Mouse (Mus musculus): ENCODE results near the gene Ttc7b. TPM values are rescaled to one million over a fixed set of nuclear protein-coding genes. Genes with fewer than 3 reads are reported as not detected.

Gene Ttc7b
- polyA plus RNA-seq, 1 experiment from 2014 or later = 2.2 TPM

DNA sequence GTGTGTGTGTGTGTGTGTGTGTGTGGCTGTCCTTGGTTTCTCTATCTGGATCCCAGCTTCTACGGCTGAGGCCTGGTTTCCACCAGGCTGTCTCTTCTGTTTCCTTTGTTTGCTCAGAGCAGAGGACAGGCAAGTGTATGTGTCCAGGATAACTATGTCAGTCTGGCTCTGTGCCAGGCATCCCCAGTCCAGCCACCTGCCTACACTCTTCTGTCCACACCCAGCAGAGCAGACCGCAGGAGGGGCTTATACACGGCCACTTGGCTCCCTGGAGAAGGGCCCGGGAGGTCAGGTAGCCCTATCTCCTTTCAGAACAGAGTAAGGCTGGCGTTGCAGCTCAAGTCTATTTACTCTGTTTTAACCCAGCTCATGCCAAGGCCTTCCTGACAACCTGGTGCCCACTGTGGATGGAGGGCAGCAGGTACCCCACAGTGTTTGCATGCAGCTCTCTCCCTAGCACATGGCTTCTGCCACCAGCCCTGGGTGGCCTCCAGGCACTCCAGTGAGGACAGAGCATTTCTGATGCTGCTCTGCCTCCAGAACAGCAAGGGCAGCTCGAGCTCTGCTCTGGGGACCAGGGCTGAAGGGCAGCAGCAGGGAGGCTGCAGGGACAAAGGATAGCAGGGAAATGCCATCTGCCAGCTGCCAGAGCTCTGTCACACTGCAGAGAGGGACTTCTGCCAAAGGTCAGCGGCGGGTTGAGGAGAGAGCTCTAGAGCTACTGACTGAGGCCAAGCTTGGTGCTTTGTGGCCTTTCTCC is 212.9 kb downstream of the Ttc7b start:
- Histone ChIP-seq H3K4me1 (ENCODE audit: insufficient read depth) (no peaks in the 10 kb centered on the region), H3K27me3 (ENCODE audit: insufficient read depth, low read length) (no peaks in the 10 kb centered on the region), H3K4me3 (ENCODE audit: low read depth, low read length) (no peak overlapping the region), H3K4me2 (ENCODE audit: low read depth, low read length) (no peak overlapping the region), H3K27ac (ENCODE audit: low read depth) (no peak overlapping the region), H3K9me3 (ENCODE audit: low read length) (no peaks in the 10 kb centered on the region), H3K9ac (replicated peaks) (no peak overlapping the region), H3K36me3 (replicated peaks; ENCODE audit: insufficient read depth, low read length) (no peaks in the 10 kb centered on the region)
- TF ChIP-seq CTCF (IDR thresholded peaks at IDR 0.05; ENCODE audit: low read depth) = no peak
- TF ChIP-seq EP300 (IDR thresholded peaks at IDR 0.05; ENCODE audit: low read depth) = no peak
- ATAC-seq (no peak), DNase-seq (peak; percentile 30)
- 68% methylated on average over 8 of the region's 8 CpGs for WGBS (ENCODE audit: insufficient replicate concordance)

DNA sequence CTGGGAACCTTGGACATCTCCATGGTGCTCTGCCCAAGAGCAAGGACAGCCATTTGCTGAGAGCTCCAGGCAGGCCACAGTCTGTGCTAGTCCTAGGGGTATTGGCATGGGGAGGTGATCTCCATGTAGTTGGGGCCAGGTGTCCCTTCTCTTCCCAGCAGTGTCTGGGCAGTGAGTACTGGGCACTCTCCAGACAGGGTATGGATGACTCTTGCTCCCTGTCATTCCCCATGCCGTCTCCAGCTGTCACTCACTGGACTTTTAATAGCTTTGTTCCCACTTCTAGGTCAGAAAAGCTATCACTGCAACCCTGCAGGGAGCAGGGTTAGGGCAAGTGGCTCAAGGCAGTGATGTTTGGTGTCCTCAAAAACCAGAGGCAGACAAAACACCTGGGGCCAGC is 214.3 kb downstream of the Ttc7b start:
- Histone ChIP-seq H3K27me3 (ENCODE audit: insufficient read depth, low read length) (no peaks in the 10 kb centered on the region), H3K4me2 (ENCODE audit: low read depth, low read length) (no peak overlapping the region), H3K4me1 (ENCODE audit: insufficient read depth) (no peaks in the 10 kb centered on the region), H3K27ac (ENCODE audit: low read depth) (no peak overlapping the region), H3K36me3 (replicated peaks; ENCODE audit: insufficient read depth, low read length) (no peaks in the 10 kb centered on the region), H3K9ac (replicated peaks) (no peak overlapping the region), H3K4me3 (ENCODE audit: low read depth, low read length) (no peak overlapping the region), H3K9me3 (ENCODE audit: low read length) (no peaks in the 10 kb centered on the region)
- WGBS (ENCODE audit: insufficient replicate concordance) = 73% methylated on average over 1 of the region's 1 CpGs
- no peak for DNase-seq
- ATAC-seq = no peak
- TF ChIP-seq CTCF (IDR thresholded peaks at IDR 0.05; ENCODE audit: low read depth) = no peak
- TF ChIP-seq EP300 (IDR thresholded peaks at IDR 0.05; ENCODE audit: low read depth) = no peak

DNA sequence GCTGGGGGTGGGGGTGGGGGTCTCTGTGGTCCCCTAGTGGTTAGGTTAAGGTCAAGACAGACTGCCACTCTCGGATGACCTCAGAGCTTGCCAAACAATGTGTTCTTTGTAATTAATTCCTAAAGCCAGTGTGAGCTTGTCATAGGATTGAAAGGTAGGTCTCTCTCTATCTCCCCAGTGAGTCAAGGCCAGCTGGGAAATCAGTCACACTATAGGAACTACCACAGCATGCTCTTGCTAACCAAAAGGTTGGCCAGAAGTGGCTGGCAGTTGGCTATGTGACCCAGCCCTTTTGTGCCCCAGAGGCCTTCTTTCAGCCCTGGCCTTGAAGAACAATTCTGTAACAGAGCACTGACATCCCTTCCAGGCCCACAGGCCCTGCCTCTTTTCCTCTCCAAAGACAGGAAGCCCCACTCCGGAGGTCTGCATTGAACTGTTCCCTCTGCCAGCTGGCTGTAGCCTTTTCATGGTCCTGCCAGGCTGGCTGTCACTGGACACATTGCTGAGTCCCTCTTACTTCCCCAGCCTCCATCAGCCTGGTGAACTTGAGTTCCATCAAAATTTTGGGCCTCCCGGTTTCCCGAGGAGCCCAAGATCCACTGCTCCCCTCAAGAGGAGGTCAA is 215.5 kb downstream of the Ttc7b start:
- Histone ChIP-seq H3K27me3 (ENCODE audit: insufficient read depth, low read length) (no peaks in the 10 kb centered on the region), H3K27ac (ENCODE audit: low read depth) (no peak overlapping the region), H3K9me3 (ENCODE audit: low read length) (no peaks in the 10 kb centered on the region), H3K4me3 (ENCODE audit: low read depth, low read length) (no peak overlapping the region), H3K9ac (replicated peaks) (no peak overlapping the region), H3K4me1 (ENCODE audit: insufficient read depth) (no peaks in the 10 kb centered on the region), H3K36me3 (replicated peaks; ENCODE audit: insufficient read depth, low read length) (no peaks in the 10 kb centered on the region), H3K4me2 (ENCODE audit: low read depth, low read length) (no peak overlapping the region)
- ATAC-seq = no peak
- TF ChIP-seq CTCF (IDR thresholded peaks at IDR 0.05; ENCODE audit: low read depth) (no peak), EP300 (IDR thresholded peaks at IDR 0.05; ENCODE audit: low read depth) (no peak)
- no peak for DNase-seq
- 80% methylated on average over 4 of the region's 4 CpGs for WGBS (ENCODE audit: insufficient replicate concordance)

DNA sequence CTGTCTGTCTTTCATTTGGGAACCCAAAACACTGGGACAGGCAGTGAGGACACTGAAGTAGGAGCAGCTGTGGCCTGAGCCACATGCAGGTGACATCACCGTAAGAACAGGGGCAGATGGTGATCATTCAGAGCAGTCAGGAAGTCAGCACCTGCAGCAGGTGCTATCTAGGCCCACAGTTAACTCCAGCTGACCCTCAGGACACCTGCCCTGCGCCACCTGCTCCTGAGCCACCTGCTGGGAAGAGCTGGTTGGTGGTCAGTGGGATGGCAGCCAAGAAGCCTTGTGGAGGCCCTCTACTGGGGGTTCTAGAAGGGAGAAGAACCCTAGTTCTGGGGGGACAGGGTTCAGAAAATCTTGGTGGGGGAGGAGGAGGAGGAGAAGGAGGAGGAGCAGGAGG is 216.3 kb downstream of the Ttc7b start:
- Histone ChIP-seq H3K27me3 (ENCODE audit: insufficient read depth, low read length) (no peaks in the 10 kb centered on the region), H3K9ac (replicated peaks) (no peak overlapping the region), H3K4me3 (ENCODE audit: low read depth, low read length) (no peak overlapping the region), H3K36me3 (replicated peaks; ENCODE audit: insufficient read depth, low read length) (no peaks in the 10 kb centered on the region; the same call in 1 of the 2 replicates), H3K9me3 (ENCODE audit: low read length) (no peaks in the 10 kb centered on the region), H3K27ac (ENCODE audit: low read depth) (no peak overlapping the region), H3K4me1 (ENCODE audit: insufficient read depth) (no peaks in the 10 kb centered on the region), H3K4me2 (ENCODE audit: low read depth, low read length) (no peak overlapping the region)
- TF ChIP-seq CTCF (IDR thresholded peaks at IDR 0.05; ENCODE audit: low read depth) (no peak), EP300 (IDR thresholded peaks at IDR 0.05; ENCODE audit: low read depth) (no peak)
- DNase-seq (no peak), ATAC-seq (no peak)
- 84% methylated on average over 2 of the region's 2 CpGs for WGBS (ENCODE audit: insufficient replicate concordance)

DNA sequence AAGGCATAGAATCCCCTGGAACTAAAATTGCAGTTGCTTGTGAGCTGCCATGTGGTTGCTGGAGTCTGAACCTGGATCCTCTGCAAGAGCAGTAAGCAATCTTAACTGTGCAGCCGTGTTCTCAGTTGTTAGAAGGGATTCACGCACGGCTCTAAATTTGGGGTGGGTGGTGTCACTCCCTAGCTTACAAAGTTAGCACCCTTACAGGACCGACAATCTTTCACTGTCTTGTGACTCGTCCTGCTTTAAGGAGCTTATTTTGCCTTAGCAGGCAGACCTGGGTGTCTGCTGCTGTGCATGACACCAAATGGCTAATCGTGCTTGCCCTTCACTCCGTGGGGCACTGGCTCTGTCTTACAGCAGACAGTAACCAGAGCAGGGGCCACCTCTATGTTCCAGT is 217.5 kb downstream of the Ttc7b start:
- H3K36me3 ChIP-seq (replicated peaks; ENCODE audit: insufficient read depth, low read length) = no peaks in the 10 kb centered on the region; the same call in 1 of the 2 replicates
- H3K9me3 ChIP-seq (ENCODE audit: low read length) = no peaks in the 10 kb centered on the region
- TF ChIP-seq CTCF (IDR thresholded peaks at IDR 0.05; ENCODE audit: low read depth) (no peak), EP300 (IDR thresholded peaks at IDR 0.05; ENCODE audit: low read depth) (no peak)
- H3K4me1 ChIP-seq (ENCODE audit: insufficient read depth) = no peaks in the 10 kb centered on the region
- H3K4me2 ChIP-seq (ENCODE audit: low read depth, low read length) = no peak overlapping the region
- no peak overlapping the region for H3K27ac ChIP-seq (ENCODE audit: low read depth)
- H3K9ac ChIP-seq (replicated peaks) = no peak overlapping the region
- 87% methylated on average over 7 of the region's 7 CpGs for WGBS (ENCODE audit: insufficient replicate concordance)
- no peaks in the 10 kb centered on the region for H3K27me3 ChIP-seq (ENCODE audit: insufficient read depth, low read length)
- ATAC-seq (no peak), DNase-seq (no peak)
- H3K4me3 ChIP-seq (ENCODE audit: low read depth, low read length) = no peak overlapping the region

DNA sequence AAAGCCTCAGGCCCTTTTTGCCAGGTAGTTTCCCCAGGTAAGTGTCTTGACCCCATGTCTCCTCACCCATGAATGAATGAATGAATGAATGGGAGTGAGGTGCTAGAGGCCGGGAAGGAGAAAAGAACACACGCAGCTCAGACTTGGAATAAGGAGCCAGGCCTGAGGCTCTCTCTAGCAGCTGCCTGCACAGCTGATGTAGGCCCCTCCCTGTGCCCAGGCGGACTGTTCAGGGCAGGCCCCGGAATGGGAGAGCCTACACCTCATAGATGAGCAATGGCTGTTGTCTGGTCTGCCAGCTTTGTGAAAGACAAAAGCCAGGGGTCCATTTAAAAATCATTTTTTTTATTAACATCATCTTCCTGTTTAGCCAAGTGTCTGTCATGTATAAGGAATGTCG is 220.2 kb downstream of the Ttc7b start:
- no peak overlapping the region for H3K9ac ChIP-seq (replicated peaks)
- H3K9me3 ChIP-seq (ENCODE audit: low read length) = no peaks in the 10 kb centered on the region
- H3K4me1 ChIP-seq (ENCODE audit: insufficient read depth) = no peaks in the 10 kb centered on the region
- WGBS (ENCODE audit: insufficient replicate concordance) = 88% methylated on average over 5 of the region's 5 CpGs
- H3K4me2 ChIP-seq (ENCODE audit: low read depth, low read length) = no peak overlapping the region
- ATAC-seq (no peak), DNase-seq (no peak)
- H3K27me3 ChIP-seq (ENCODE audit: insufficient read depth, low read length) = no peaks in the 10 kb centered on the region
- no peak for TF ChIP-seq EP300 (IDR thresholded peaks at IDR 0.05; ENCODE audit: low read depth)
- TF ChIP-seq CTCF (IDR thresholded peaks at IDR 0.05; ENCODE audit: low read depth) = no peak
- no peak overlapping the region for H3K4me3 ChIP-seq (ENCODE audit: low read depth, low read length)
- H3K36me3 ChIP-seq (replicated peaks; ENCODE audit: insufficient read depth, low read length) = no peaks in the 10 kb centered on the region; the same call in 1 of the 2 replicates
- no peak overlapping the region for H3K27ac ChIP-seq (ENCODE audit: low read depth)

All from liver, postnatal 0 days (tissue).